Mouse (Mus musculus) CH12.LX (cell line): Measurements from ENCODE around the gene Fancc.

Source experiments
- CHD1 ChIP-seq: IDR thresholded peaks from 2 replicates; pipeline ENCODE4 v1.6.1; 2012; ENCODE audit warnings: low read depth, low read length, improper control_type of control experiment, inconsistent platforms
- CTCF ChIP-seq, 2 experiments: IDR thresholded peaks in 1 of 2; conservative IDR thresholded peaks in 1 of 2; 2 replicates each; pipeline ENCODE4 v1.5.1; 2011 to 2012; ENCODE audit warnings: low read depth in 2 of 2, low read length in 2 of 2, improper control_type of control experiment in 1 of 2, inconsistent platforms in 1 of 2, mild to moderate bottlenecking in 1 of 2, moderate library complexity in 1 of 2
- EP300 ChIP-seq: IDR thresholded peaks from 2 replicates; pipeline ENCODE4 v1.6.1; 2011; ENCODE audit warnings: low read length, improper control_type of control experiment
- JUND ChIP-seq: conservative IDR thresholded peaks from 2 replicates; pipeline ENCODE4 v1.6.1; 2011; ENCODE audit warnings: low read depth, low read length, improper control_type of control experiment
- MAFK ChIP-seq: IDR thresholded peaks from 2 replicates; pipeline ENCODE4 v1.6.1; 2011; ENCODE audit warnings: low read length, improper control_type of control experiment; ENCODE audit not compliant: insufficient replicate concordance
- MXI1 ChIP-seq: IDR thresholded peaks from 2 replicates; pipeline ENCODE4 v1.6.1; 2011; ENCODE audit warnings: mild to moderate bottlenecking, low read depth, low read length, improper control_type of control experiment
- MYC ChIP-seq: IDR thresholded peaks from 2 replicates; pipeline ENCODE4 v1.6.1; 2011; ENCODE audit warnings: low read depth, mild to moderate bottlenecking, improper control_type of control experiment, low read length
- PAX5 ChIP-seq: IDR thresholded peaks from 2 replicates; pipeline ENCODE4 v1.6.1; 2012; ENCODE audit warnings: low read length, inconsistent platforms, mixed read lengths
- SMC3 ChIP-seq: IDR thresholded peaks from 2 replicates; pipeline ENCODE4 v1.6.1; 2011; ENCODE audit warnings: low read depth, low read length, improper control_type of control experiment
- TCF12 ChIP-seq: IDR thresholded peaks from 2 replicates; pipeline ENCODE4 v1.6.1; 2014; ENCODE audit warnings: low read depth, mild to moderate bottlenecking, inconsistent platforms, low read length, improper control_type of control experiment
- ZNF384 ChIP-seq: IDR thresholded peaks from 2 replicates; pipeline ENCODE4 v1.6.1; 2012; ENCODE audit warnings: low read depth, low read length, improper control_type of control experiment, inconsistent platforms

DNA sequence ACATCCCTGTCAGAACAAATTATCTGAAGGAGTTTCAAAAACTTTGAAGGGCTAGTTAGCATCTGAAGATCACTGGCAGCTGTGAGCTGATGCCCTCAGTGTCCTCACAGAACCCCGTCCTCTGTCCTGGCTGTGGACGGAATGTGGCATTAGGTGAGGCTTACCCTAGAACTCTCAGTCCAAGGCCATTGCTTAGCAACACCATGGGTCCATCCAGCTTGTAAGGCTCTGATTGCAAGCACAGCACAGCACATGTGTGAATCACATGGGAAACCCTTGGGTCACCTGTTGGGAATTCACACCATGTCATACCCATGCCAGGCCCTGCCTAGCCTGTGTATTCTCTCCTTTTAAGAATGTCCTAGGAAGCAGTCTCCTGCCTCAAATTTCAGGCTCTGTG lies 200.1 kb downstream of the Fancc start:
- no peak for TF ChIP-seq ZNF384
- no peak for TF ChIP-seq CTCF (conservative IDR thresholded peaks at IDR 0.05 in 1 of 2, IDR thresholded peaks at IDR 0.05 in 1 of 2; ENCODE audit: low read depth in 2 of 2, low read length in 2 of 2)
- no peak for TF ChIP-seq PAX5
- no peak for TF ChIP-seq TCF12
- TF ChIP-seq CHD1: no peak
- TF ChIP-seq JUND: no peak
- no peak for TF ChIP-seq MXI1
- TF ChIP-seq SMC3: no peak
- no peak for TF ChIP-seq MAFK
- TF ChIP-seq MYC: no peak
- TF ChIP-seq EP300: no peak
